Mouse (Mus musculus): ENCODE measurements around the gene Orc1.

The Orc1 gene

GRCm38 (mm10) chr4:108635101-108635500 is 55.9 kb downstream of the Orc1 start:
- no peak for DNase-seq (ENCODE audit: low read depth)

GRCm38 (mm10) chr4:108637721-108638120 is 58.5 kb downstream of the Orc1 start:
- no peak for DNase-seq (ENCODE audit: low read depth)

DNA sequence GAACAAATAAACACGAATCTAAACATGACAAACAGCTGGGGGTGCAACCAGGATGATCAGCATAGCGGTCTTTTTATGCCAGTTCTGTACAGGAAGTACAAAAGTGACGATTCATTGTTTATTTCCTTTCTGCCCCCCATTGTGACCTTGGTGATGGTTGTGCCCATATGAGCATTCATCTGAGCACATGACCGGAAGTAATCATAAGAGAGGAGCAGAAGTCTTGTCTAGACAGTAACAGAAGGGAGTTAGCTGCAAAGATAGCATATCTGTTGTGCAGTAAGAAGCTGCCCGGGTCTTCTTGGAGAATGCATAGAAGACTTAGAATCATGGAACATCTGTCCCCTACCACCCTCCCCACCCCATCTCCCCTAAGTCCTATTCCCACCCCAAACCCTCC is 59.5 kb downstream of the Orc1 start:
- no peak for DNase-seq (ENCODE audit: low read depth)

- DNase-seq (ENCODE audit: low read depth) = peak; percentile 17
Measured at GRCm38 (mm10) chr4:108664407-108664806, 85.2 kb downstream of the Orc1 start.
